Mouse (Mus musculus): ENCODE results near the gene Bcam. TPM values are rescaled to one million over a fixed set of nuclear protein-coding genes. Genes with fewer than 3 reads are reported as not detected.
"Not testable (repeated sequence)": the region's sequence is repeated elsewhere in the genome, so short reads cannot be mapped to it uniquely, and the experiment has no call there.

Bcam gene
- total RNA-seq, 2 experiments from 2014 or later: 9.2 to 14.8 TPM

DNA sequence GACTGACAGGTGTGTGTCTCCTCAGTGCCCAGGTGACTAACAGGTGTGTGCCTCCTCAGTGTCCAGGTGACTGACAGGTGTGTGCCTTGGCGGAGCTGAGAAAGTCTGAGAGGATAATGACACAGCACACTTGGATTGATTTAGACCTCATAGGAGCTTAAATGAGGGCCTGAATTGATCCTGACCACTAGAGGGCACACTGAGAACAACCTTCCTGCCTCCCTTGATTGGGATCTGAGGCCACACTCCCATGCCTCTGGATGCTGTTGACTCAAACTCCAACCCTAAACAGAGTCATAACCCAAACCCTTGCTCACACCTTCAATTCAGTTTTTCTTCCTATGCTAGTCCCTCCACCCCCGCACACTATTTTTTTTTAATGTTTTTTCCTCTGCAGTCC lies 29.9 kb upstream of the Bcam start:
- no peak overlapping the region for H3K27ac ChIP-seq
- DNase-seq (ENCODE audit: low spot score in 2 of 2): peak in 1 of 2 experiments; percentile 23
- no peak overlapping the region for H3K4me3 ChIP-seq
- TF ChIP-seq CTCF (conservative IDR thresholded peaks at IDR 0.05): peak; percentile 82

DNA sequence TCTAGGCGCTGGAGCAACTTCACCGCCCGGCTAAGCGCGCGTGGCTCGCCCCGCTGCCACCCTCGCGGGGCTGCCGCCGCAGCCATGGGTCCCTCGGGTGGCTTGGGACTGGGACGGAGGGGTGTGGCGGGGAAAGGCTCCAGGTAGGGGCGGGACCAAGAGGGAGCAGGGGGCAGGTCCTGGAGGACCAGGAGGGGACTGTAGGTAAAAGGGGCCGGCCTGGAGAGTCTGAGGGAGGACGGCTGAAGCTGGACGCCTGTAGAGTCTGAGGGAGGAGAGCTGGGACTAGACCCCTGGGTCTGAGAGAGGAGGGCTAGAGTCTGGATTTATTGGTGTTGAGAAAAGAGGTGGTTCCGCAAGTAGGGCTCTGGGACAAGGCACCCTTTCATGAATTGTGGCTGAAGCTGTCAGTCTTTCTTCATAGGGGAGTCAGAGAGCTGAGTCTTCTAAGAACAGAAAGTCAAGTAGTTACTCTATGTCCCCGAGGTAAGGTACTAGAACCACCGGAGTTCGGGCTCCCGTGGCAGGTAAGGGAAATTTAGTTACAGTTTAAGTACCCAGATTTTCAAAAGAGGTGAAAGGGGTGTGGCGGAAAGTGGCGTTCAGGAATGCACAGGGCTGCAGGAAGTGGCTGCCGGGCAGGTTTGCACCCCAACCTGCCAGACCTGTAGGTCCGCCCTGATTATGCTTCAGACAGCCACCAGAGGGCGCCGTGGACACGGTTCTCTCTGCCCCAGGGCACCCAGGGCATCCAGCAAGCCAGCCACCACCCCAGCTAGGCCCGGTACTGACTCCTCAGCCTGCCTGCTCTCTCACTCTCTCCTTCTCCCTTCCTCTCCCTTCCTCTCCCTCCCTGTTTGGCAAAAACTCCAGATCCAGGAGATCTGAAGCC lies 26.1 kb upstream of the Bcam start, which contains the start of gene Cblc:
Cblc (minus strand) TSS at position 113 of the 892 bp plus-strand sequence.
- DNase-seq (ENCODE audit: low spot score in 2 of 2): peak; percentile 26 to 60
- no peak within 1 kb of the TSS for H3K4me3 ChIP-seq
- TF ChIP-seq CTCF (conservative IDR thresholded peaks at IDR 0.05): peak; percentile 89
- no peak within 1 kb of the TSS for H3K27ac ChIP-seq

DNA sequence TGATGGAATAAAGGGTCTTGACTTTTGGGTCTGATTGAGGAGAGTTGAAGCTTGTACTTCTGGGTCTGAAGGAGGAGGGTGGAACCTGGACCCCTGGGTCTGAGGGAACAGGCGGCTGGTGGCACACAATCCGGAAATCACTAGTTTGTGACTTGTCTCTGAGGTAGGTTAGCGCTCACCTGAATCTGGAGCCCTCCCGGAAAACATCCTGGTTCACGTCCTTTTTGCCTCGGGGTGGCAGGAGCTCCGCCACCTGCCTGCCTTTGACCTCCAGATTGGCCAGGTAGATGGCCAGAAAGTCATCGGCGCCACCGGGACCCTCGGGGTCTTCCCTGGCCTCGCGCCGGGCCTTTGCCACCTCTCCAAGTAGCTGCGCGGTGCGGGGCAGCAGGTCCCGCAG lies 25.4 kb upstream of the Bcam start:
- no peak for DNase-seq (ENCODE audit: low spot score in 2 of 2)
- Histone ChIP-seq H3K4me3 (no peak overlapping the region), H3K27ac (no peak overlapping the region)
- no peak for TF ChIP-seq CTCF (conservative IDR thresholded peaks at IDR 0.05)

DNA sequence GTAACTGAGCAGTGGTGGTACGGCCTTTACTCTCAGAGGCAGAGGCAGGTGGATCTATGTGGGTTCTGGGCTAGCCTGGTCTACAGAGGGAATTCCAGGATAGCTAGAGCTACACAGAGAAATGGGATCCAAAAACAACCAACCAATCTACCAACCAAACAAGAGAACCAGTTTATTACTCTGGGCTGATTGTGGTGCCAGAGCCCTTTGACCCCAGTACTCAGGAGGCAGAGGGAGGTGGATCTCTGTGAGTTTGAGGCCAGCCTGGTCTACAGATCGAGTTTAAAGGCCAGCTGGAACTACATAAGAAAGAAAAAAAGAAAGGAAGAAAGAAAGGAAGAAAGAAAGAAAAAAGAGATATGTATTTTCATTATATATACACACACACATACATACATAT lies 24.4 kb upstream of the Bcam start:
- H3K27ac ChIP-seq: no peak overlapping the region
- no peak for DNase-seq (ENCODE audit: low spot score in 2 of 2)
- no peak for TF ChIP-seq CTCF (conservative IDR thresholded peaks at IDR 0.05)
- no peak overlapping the region for H3K4me3 ChIP-seq

DNA sequence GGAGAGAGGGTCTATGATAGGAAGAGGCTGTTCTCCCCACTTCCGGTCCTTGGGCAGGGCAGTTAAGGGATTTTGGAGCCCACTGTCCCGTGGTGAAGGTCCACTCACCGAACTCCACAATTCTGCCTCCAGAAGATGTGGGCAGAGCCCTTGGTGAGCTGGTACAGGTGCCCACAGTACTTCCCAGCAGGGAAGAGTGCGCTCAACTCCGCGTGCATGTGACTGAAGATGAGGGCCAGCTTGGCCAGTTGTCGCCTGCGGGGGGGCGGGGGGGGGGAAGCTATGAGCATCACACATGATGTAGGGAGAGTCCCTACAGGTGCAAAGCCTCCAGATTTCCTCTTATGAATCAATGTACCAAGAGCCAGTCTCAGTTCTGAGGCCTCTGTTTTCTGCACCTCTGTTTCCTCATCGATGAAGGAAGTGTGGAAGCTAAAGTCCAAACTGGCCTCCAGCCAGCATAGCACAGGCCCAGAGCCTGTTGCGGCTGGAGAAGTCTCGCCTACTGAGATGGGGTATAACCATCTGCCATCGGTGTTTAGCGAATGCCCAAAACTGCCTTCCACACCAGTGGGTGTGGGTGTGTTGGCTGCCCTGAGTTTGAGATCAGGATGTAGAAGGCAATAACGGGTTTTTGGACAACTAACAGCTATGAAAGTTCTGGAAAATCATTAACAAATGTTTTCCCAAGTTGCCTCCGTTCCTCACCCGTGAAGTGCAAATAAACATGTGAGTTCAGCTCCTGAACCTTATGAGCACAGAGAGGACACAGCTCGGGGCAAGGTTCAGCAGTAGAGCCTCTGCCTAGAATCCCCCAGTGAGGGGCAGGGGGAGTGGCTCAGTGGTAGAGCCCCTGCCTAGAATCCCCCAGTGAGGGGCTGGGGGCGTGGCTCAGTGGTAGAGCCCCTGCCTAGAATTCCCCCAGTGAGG lies 22.1 kb upstream of the Bcam start:
- no peak for DNase-seq (ENCODE audit: low spot score in 2 of 2)
- H3K27ac ChIP-seq: no peak overlapping the region
- H3K4me3 ChIP-seq: no peak overlapping the region
- no peak for TF ChIP-seq CTCF (conservative IDR thresholded peaks at IDR 0.05)

DNA sequence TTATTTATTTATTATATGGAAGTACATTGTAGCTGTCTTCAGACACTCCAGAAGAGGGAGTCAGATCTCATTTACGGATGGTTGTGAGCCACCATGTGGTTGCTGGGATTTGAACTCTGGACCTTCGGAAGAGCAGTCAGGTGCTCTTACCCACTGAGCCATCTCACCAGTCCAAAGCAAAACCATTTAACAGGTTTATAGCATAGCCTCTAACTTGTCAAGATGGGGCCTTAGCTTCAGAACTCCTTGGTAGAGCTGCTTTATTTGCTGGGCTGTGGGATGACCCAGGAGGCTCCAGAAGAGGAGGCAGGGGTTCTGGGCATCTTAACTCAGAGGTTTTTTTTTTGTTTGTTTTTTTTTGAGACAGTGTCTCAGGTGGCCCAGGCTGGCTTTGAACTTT lies 20.7 kb upstream of the Bcam start:
- not testable (repeated sequence) for H3K4me3 ChIP-seq; H3K27ac ChIP-seq; DNase-seq (ENCODE audit: low spot score in 2 of 2)

DNA sequence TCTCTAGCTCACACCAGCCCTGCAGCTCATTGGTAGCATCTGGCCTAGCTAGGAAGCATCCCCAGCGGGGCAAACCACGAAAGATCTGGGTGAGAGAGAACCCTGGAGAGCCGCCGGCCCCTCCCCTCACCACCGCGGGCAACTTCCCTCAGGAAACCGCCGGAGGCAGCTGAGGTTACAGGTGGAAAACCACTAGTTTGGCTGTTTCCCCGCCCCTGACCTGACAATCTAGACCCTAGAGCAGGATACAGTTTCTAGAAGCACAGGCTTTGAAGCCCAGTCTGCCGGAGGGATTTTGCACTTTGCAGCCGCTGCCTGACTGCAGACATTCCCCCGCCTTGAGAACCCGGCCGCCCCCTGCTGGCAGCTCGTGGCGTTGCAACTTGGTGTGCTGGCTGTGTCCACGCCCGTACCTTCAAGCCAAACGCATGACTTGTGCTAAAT lies 19.1 kb upstream of the Bcam start:
- peak; percentile 99 for TF ChIP-seq CTCF (conservative IDR thresholded peaks at IDR 0.05)
- H3K4me3 ChIP-seq: peak overlapping the region; percentile 49
- peak; percentile 74 to 96 for DNase-seq (ENCODE audit: low spot score in 2 of 2)
- H3K27ac ChIP-seq: no peak overlapping the region

DNA sequence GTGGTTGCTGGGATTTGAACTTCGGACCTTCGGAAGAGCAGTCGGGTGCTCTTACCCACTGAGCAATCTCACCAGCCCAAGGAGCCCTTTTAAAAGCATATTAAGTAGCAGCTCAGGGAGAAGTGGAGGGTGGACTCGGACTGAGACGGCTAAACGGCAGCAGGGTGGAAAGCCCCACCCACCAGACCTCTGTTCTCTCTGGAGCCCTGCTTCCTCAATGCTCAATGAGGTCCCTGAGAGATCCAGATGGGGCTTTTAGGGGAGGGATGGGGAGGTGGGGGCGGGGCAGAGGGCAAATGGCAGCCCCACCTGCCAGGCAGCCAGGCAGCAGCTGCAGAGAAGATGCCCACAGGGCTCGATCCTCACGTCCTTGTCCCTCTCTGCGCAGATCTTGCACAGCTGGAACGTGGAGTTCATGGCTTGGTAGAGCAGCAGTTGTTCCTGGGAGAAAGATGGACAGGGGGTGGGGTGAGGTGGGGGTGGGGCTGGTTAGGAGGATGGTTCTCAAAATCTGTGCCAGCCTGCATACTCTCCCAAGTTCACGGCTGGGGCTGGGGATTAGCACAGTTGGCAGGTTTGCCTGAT lies 15.2 kb upstream of the Bcam start:
- TF ChIP-seq CTCF (conservative IDR thresholded peaks at IDR 0.05): no peak
- H3K27ac ChIP-seq: no peak overlapping the region
- DNase-seq (ENCODE audit: low spot score in 2 of 2): no peak
- no peak overlapping the region for H3K4me3 ChIP-seq

DNA sequence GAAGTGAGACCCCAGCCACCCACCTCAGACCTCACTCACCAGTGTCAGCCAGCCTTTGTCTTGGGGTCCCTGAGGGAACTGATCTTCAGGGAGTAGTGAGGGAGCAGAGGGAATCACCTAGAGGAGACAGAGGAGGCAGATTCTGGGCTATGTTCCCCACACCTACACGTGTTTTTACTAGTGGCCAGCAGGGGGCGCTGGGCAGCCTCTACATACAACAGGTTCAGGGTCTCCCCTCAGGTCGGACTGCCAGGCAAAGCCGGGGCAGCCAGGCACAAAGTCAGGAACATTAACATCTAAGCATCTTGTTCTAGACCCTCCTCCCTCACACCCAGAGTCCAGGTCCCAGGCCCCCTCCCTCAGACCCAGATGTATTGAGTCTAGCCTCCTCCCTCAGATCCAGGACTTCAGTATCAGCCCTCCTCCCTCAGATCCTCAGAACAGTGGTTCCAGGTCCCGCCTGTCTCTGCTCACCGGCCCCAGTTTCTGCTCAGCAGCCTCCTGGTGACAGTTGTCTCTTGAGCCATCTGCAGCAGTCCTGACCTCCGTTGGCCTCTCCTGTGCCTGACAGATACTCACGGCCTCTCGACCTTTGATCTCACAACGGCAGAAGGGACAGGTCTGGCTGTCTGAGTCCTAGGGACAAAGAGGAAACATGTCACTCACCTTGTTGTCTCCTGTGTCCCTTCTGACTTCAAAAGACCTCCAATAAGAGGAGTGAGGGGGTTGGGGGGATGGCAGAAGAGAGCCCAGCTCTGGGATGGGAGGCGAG lies 14.1 kb upstream of the Bcam start:
- Histone ChIP-seq H3K4me3 (no peak overlapping the region), H3K27ac (no peak overlapping the region)
- peak; percentile 65 for TF ChIP-seq CTCF (conservative IDR thresholded peaks at IDR 0.05)
- no peak for DNase-seq (ENCODE audit: low spot score in 2 of 2)

DNA sequence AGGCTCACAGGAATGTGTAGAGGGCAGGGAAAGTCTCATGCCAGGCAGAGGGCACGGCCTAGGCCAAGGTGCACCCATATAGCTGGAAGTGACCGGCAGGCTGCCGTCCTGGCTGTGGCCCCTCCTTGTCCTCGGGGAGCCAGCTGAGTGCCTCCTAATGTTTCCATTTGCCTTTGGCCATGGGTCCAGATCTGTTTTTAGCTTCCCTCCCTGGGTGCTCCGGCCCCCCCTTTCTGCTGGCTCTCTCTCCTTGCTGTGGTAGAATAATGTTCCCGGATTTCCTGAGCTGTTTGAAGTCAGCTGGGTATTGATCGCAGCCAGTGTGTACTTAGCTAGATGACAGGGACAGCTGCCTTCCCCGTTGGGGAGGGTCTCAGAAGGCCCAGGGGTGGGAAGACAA lies 12.8 kb upstream of the Bcam start:
- TF ChIP-seq CTCF (conservative IDR thresholded peaks at IDR 0.05): no peak
- no peak overlapping the region for H3K4me3 ChIP-seq
- no peak for DNase-seq (ENCODE audit: low spot score in 2 of 2)
- 0 out of 2 replicates have a peak overlapping the region, but pooled peaks have one; percentile 51 for H3K27ac ChIP-seq

DNA sequence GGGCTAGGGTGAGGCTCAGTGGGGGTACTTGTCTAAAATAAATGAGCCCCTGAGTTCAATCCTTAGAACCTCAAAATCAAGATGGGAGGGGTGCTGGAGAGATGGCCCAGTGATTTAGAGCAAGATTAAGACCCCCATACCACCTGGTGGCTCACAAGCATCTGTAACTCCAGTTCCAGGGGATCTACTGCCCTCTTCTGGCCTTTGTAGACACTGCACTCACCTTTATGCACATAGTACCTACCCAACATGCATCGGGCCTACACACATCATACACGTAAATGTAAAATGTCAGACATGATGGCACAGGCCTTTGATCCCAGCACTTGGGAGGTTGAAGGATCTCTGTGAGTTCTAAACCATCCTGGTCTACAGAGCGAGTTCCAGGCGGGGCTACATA lies 11.8 kb upstream of the Bcam start:
- TF ChIP-seq CTCF (conservative IDR thresholded peaks at IDR 0.05): peak; percentile 66
- DNase-seq (ENCODE audit: low spot score in 2 of 2): no peak
- H3K4me3 ChIP-seq: no peak overlapping the region
- H3K27ac ChIP-seq: no peak overlapping the region

DNA sequence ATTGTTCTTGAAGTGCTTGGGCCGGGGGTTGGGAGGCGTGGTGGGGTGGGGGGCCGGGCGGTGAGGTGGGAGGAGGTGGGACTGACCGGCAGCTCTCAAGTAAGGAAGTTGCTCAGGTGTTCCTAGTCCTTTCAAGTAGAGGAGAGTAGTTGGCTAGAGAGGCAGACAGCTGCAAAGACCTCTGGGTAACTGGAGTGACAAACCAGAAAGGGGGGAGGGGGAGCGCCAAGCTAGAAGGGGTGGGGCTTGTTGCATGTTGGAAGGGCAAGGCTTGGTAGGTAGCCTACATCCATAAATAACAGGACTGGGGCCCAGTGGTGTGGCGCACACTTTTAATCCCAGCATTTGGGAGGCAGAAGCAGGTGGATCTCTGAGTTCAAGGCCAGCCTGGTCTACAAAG lies 10.9 kb upstream of the Bcam start:
- DNase-seq (ENCODE audit: low spot score in 2 of 2): no peak
- no peak for TF ChIP-seq CTCF (conservative IDR thresholded peaks at IDR 0.05)
- Histone ChIP-seq H3K4me3 (no peak overlapping the region), H3K27ac (no peak overlapping the region)

Measured in layer of hippocampus, adult 2 months (tissue).